Mouse (Mus musculus) lung, adult 2 months (tissue): Measurements from ENCODE around the gene Usp18.

Experiments used
- CTCF ChIP-seq: fragments of 200-500 bp; IDR thresholded peaks from 2 replicates; pipeline ENCODE4 v1.5.1; 2011; ENCODE audit warnings: mild to moderate bottlenecking, low read length, control low read depth; ENCODE audit not compliant: insufficient read depth
- POLR2A ChIP-seq: fragments of 200-500 bp; IDR thresholded peaks from 2 replicates; pipeline ENCODE4 v1.6.1; 2011; ENCODE audit warnings: low read depth, mild to moderate bottlenecking, control low read depth, low read length, borderline replicate concordance; ENCODE audit errors: extremely low read depth

DNA sequence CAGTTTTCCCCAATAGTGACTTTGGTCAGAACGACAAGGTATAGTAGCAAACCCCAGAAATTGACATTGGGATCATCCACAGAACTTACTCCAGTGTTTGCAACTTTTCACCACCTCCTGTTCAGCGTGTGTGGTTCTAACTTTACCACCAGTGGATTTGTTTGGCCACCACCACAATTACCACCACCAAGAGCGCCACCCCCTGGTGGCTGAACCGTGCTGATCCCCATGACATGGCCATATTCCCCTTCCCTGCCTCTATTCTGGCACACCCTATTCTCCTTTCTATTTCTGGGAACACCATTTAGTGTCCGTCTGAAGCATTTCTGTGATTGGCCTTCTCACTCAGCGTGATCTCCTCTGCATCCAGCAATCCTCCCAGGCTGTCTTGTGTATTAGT, 73.4 kb downstream of the Usp18 start:
- TF ChIP-seq POLR2A (no peak), CTCF (no peak)
